Mouse (Mus musculus) bone marrow, adult 2 months (tissue): ENCODE data around the gene Hoxa1. TPM values are rescaled to one million over a fixed set of nuclear protein-coding genes. Genes with fewer than 3 reads are reported as not detected.

Source experiments
- H3K27ac ChIP-seq: fragments of 200-500 bp; 2 replicates; pipeline ENCODE4 v1.5.1; 2012; ENCODE audit warnings: low read depth, mild to moderate bottlenecking, control low read depth, inconsistent platforms, low read length; ENCODE audit not compliant: control insufficient read depth, poor library complexity, insufficient read depth
- H3K4me1 ChIP-seq: fragments of 200-500 bp; 2 replicates; pipeline ENCODE4 v1.6.1; 2011; ENCODE audit warnings: low read length; ENCODE audit not compliant: control insufficient read depth, insufficient read depth
- H3K4me3 ChIP-seq: fragments of 200-500 bp; replicated peaks from 2 replicates; pipeline ENCODE3; 2011; ENCODE audit warnings: mild to moderate bottlenecking, low read depth, low read length, control low read depth; ENCODE audit not compliant: control insufficient read depth
- CTCF ChIP-seq: fragments of 200-500 bp; IDR thresholded peaks from 2 replicates; pipeline ENCODE4 v1.5.1; 2011; ENCODE audit warnings: low read length, control low read depth; ENCODE audit not compliant: control insufficient read depth, insufficient read depth
- POLR2A ChIP-seq: fragments of 200-500 bp; IDR thresholded peaks from 2 replicates; pipeline ENCODE4 v1.6.1; 2011; ENCODE audit warnings: low read depth, mild to moderate bottlenecking, control low read depth, low read length, borderline replicate concordance; ENCODE audit not compliant: control insufficient read depth
- WGBS: fragments of 180-500 bp; shearing (Covaris S2); methylation state at CpG from one replicate; pipeline ENCODE4 v1.1.7; 2018; 5-methylcytosine and 5-hydroxymethylcytosine counted together
- polyA plus RNA-seq: library from polyadenylated mRNA; stranded (reverse); fragments of >200 nt; gene quantifications from 2 replicates; pipeline ENCODE4 v1.2.4, GENCODE M21; 2011; ENCODE audit warnings: low replicate concordance; ENCODE audit not compliant: missing spikeins, insufficient read depth, insufficient read length

The Hoxa1 gene
- polyA plus RNA-seq, 1 experiment = 0.97 TPM

DNA sequence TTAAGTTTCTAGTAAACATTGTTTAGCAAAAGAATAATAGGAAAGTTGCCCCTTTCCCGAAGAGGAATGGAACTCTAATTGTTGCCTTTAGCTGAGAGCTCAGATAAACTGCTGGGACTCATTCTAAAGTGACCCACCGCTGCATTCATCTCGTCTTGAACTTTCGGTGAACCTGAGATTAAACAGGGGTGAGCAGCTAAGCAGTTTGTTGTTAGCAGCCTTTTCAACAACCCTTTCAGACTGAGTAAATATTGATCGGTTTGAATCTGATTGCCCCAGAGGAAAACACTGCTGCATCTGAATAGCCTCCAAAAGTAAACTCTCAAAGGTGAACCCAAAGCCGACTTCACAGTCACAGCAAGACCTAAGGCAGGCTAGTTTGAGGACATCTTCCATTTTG is 4.8 kb downstream of the Hoxa1 start:
- H3K4me3 ChIP-seq = no peak overlapping the region
- H3K4me1 ChIP-seq = no peaks in the 10 kb centered on the region
- no peak for TF ChIP-seq POLR2A
- no peak for TF ChIP-seq CTCF
- no peak overlapping the region for H3K27ac ChIP-seq
- 24% methylated on average over 6 of the region's 6 CpGs for WGBS

- Histone ChIP-seq H3K27ac (no peak overlapping the region), H3K4me3 (no peak overlapping the region), H3K4me1 (no peaks in the 10 kb centered on the region)
- 35% methylated on average over 16 of the region's 16 CpGs for WGBS
- no peak for TF ChIP-seq POLR2A
- no peak for TF ChIP-seq CTCF
Observed at GRCm38 (mm10) chr6:52152226-52153193, 5.6 kb downstream of the Hoxa1 start.

DNA sequence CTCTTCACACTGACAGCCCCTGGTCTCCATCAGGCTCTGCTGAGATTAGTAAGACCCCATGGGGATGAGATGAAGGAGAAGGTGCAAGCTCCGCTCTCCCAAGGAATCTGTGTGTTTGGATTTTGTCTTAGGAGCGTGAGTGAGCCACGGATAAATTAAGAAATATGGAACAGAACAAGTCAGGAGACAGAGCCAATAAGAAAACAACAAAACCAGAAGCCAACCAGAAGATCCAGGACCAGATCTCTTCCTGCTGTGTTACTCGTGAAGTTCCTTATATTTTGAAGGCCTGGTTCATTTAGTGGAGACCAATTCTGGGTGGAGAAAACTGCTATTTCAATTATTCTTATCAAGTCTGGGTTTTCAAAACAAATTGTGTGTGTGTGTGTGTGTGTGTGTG is 6.5 kb downstream of the Hoxa1 start:
- WGBS = 37% methylated on average over 4 of the region's 4 CpGs
- H3K27ac ChIP-seq = no peak overlapping the region
- H3K4me3 ChIP-seq = no peak overlapping the region
- H3K4me1 ChIP-seq = no peaks in the 10 kb centered on the region
- TF ChIP-seq CTCF (no peak), POLR2A (no peak)

GRCm38 (mm10) chr6:52150401-52150966 is 7.6 kb downstream of the Hoxa1 start:
- no peak overlapping the region for H3K4me3 ChIP-seq
- WGBS = 26% methylated on average over 16 of the region's 16 CpGs
- TF ChIP-seq POLR2A (no peak), CTCF (no peak)
- H3K4me1 ChIP-seq = no peaks in the 10 kb centered on the region
- H3K27ac ChIP-seq = no peak overlapping the region

GRCm38 (mm10) chr6:52139115-52139514 is 19.0 kb downstream of the Hoxa1 start:
- TF ChIP-seq POLR2A (no peak), CTCF (no peak)
- no peaks in the 10 kb centered on the region for H3K4me1 ChIP-seq
- 86% methylated on average over 5 of the region's 5 CpGs for WGBS
- H3K4me3 ChIP-seq = no peak overlapping the region
- H3K27ac ChIP-seq = no peak overlapping the region

- TF ChIP-seq POLR2A = no peak
- TF ChIP-seq CTCF = no peak
- 84% methylated on average over 10 of the region's 10 CpGs for WGBS
Observed at GRCm38 (mm10) chr6:52138576-52138975, 19.5 kb downstream of the Hoxa1 start.

GRCm38 (mm10) chr6:52137841-52138535 is 20.1 kb downstream of the Hoxa1 start:
- no peaks in the 10 kb centered on the region for H3K4me1 ChIP-seq
- TF ChIP-seq POLR2A = no peak
- 80% methylated on average over 9 of the region's 9 CpGs for WGBS
- no peak overlapping the region for H3K4me3 ChIP-seq
- no peak overlapping the region for H3K27ac ChIP-seq

More at GRCm38 (mm10) chr6:52138576-52138975, 19.5 kb downstream of the Hoxa1 start:
- Histone ChIP-seq H3K27ac (no peak overlapping the region), H3K4me1 (no peaks in the 10 kb centered on the region), H3K4me3 (no peak overlapping the region)

DNA sequence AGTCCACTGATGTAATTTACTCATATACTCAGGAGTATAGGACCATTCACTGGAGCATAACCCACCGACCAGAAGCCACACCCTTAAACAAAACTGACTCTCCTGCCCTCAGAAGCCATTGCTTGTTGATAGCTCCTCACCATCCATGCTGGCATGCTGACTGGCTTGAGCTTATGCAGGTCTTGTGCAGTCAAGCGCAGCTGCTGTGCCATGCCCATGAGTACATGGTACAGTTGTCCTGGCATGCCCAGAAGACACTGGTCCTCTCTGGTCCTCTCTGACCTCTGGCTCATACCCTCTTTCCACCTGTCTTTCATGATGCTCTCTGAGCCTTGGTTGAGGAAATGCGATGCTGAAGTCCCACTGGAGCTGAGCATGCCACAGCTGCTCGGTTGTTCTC is 34.4 kb downstream of the Hoxa1 start:
- TF ChIP-seq POLR2A = no peak
- TF ChIP-seq CTCF = no peak
- 84% methylated on average over 4 of the region's 4 CpGs for WGBS

More for the DNA sequence above, 34.4 kb downstream of the Hoxa1 start:
- Histone ChIP-seq H3K4me1 (no peaks in the 10 kb centered on the region), H3K27ac (no peak overlapping the region), H3K4me3 (no peak overlapping the region)
